Mouse (Mus musculus) limb, embryonic 14.5 days (tissue): ENCODE results near the gene Gfy. TPM values are rescaled to one million over a fixed set of nuclear protein-coding genes. Genes with fewer than 3 reads are reported as not detected.
A peak's percentile ranks its signal among the peaks of the same experiment; 100 is the strongest.

ENCODE experiments used
- ATAC-seq: fragments of 200-750 bp; cut with Nextera tagmentation; 2 replicates; pipeline ENCODE4 v1.8.0; 2017; ENCODE audit warnings: low read depth, moderate number of reproducible peaks, moderate TSS enrichment; ENCODE audit not compliant: low FRiP score
- DNase-seq: peaks from one replicate; pipeline ENCODE4 v3.0.0-alpha.2; 2015; ENCODE audit warnings: low spot score
- H3K27ac ChIP-seq: fragments of 300-500 bp; sonication (generic); replicated peaks from 2 replicates; pipeline ENCODE4 v1.5.1; 2014; ENCODE audit warnings: low read depth, mild to moderate bottlenecking, low read length, moderate library complexity, mixed read lengths
- H3K27me3 ChIP-seq: fragments of 300-500 bp; sonication (generic); 2 replicates; pipeline ENCODE4 v1.6.1; 2014; ENCODE audit warnings: low read length, mixed read lengths; ENCODE audit not compliant: control insufficient read depth, insufficient read depth
- H3K36me3 ChIP-seq: fragments of 300-500 bp; sonication (generic); 2 replicates; pipeline ENCODE4 v1.6.1; 2014; ENCODE audit warnings: mild to moderate bottlenecking, low read length, moderate library complexity, mixed read lengths; ENCODE audit not compliant: control insufficient read depth, insufficient read depth
- H3K4me1 ChIP-seq: fragments of 300-500 bp; sonication (generic); 2 replicates; pipeline ENCODE4 v1.6.1; 2014; ENCODE audit warnings: antibody characterized with exemption, low read length, mixed read lengths; ENCODE audit not compliant: control insufficient read depth, insufficient read depth
- H3K4me2 ChIP-seq: fragments of 300-500 bp; sonication (generic); replicated peaks from 2 replicates; pipeline ENCODE4 v1.6.1; 2014; ENCODE audit warnings: low read depth, mild to moderate bottlenecking, low read length, moderate library complexity; ENCODE audit not compliant: severe bottlenecking
- H3K4me3 ChIP-seq: fragments of 300-500 bp; sonication (generic); replicated peaks from 2 replicates; pipeline ENCODE4 v1.5.1; 2014; ENCODE audit warnings: low read length
- H3K9ac ChIP-seq: fragments of 300-500 bp; sonication (generic); 2 replicates; pipeline ENCODE4 v1.6.1; 2014; ENCODE audit warnings: mild to moderate bottlenecking, low read depth, low read length, moderate library complexity; ENCODE audit not compliant: severe bottlenecking
- H3K9me3 ChIP-seq: fragments of 300-500 bp; sonication (generic); 2 replicates; pipeline ENCODE4 v1.6.1; 2016; ENCODE audit warnings: low read length; ENCODE audit not compliant: control insufficient read depth
- POLR2A ChIP-seq: fragments of 200-500 bp; IDR thresholded peaks from 2 replicates; pipeline ENCODE4 v1.8.0; 2012; ENCODE audit warnings: inconsistent platforms, mild to moderate bottlenecking, moderate library complexity, borderline replicate concordance; ENCODE audit not compliant: insufficient read depth, insufficient read length; ENCODE audit errors: extremely low read depth
- WGBS: fragments of 180-500 bp; shearing (Covaris S2); extraction: QIAGEN DNeasy Blood & Tissue Kit; methylation state at CpG from one replicate; pipeline ENCODE4 v1.1.7; 2014; 5-methylcytosine and 5-hydroxymethylcytosine counted together
- polyA plus RNA-seq, 2 experiments: library from polyadenylated mRNA; depleted of rRNA in 1 of 2; stranded (reverse) in 1 of 2; unstranded in 1 of 2; fragments of >200 nt; fragmentation: Nextera tagmentation in 1 of 2; extraction: Ambion mirVana in 1 of 2; gene quantifications; 2 replicates each; pipeline versions ENCODE4 v1.2.1 to v1.2.3; 2012 to 2014

Gene Gfy
- polyA plus RNA-seq, 2 experiments: 0.09 TPM; not detected in 1

DNA sequence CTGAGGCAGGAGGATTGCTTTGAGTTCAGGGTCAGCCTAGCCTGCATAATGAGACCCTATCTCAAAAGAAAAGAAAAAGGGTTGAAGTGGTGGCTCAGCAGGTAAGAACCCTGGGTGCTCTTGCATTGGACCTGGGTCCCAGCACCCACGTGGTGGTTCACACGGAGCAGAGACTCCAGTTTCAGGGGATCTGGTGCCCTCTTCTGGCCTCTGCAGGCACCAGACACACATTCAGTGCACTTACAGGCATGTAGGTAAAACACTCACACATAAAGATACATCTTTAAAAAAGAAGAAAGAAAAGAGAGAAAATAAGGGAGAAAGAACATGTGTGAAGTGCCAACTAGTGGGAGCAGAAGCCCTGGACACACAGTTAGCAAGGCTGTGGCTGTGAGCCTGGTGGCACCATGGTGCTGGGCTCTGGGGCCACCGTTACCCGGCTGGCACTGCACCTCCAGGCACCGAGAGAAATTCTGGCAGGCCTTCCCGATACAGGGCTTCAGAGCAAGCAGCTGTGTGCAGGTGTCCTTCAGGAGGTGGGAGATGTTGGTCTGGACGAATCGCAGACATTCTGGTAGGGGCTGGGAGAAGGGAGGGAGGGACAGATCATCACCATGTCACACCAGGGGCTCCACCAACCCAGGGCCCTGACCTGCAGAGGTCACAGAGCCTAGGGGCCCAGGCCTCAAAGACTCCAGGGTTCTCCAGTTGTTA is 45.8 kb downstream of the Gfy start:
- Histone ChIP-seq H3K9me3 (no peaks in the 10 kb centered on the region), H3K36me3 (no peaks in the 10 kb centered on the region), H3K4me2 (no peak overlapping the region), H3K27ac (no peak overlapping the region), H3K4me1 (peaks cover 5% of the 10 kb centered on the region; the same call in 1 of the 2 replicates), H3K27me3 (0 out of 2 replicates have a peak, but pooled peaks cover 4% of the 10 kb centered on the region), H3K9ac (no peak overlapping the region), H3K4me3 (no peak overlapping the region)
- no peak for ATAC-seq
- WGBS: 77% methylated on average over 8 of the region's 8 CpGs
- TF ChIP-seq POLR2A: no peak
- DNase-seq: no peak

- Histone ChIP-seq H3K4me2 (no peak overlapping the region), H3K4me1 (peaks cover 12% of the 10 kb centered on the region), H3K36me3 (peaks cover 7% of the 10 kb centered on the region), H3K9ac (no peak overlapping the region), H3K27me3 (0 out of 2 replicates have a peak, but pooled peaks cover 4% of the 10 kb centered on the region), H3K9me3 (no peaks in the 10 kb centered on the region), H3K27ac (no peak overlapping the region), H3K4me3 (no peak overlapping the region)
- no peak for TF ChIP-seq POLR2A
- ATAC-seq: no peak
- DNase-seq: no peak
- WGBS: 82% methylated on average over 11 of the region's 11 CpGs
These were observed 47.5 kb downstream of the Gfy start for GRCm38 (mm10) chr7:45131850-45132249.

DNA sequence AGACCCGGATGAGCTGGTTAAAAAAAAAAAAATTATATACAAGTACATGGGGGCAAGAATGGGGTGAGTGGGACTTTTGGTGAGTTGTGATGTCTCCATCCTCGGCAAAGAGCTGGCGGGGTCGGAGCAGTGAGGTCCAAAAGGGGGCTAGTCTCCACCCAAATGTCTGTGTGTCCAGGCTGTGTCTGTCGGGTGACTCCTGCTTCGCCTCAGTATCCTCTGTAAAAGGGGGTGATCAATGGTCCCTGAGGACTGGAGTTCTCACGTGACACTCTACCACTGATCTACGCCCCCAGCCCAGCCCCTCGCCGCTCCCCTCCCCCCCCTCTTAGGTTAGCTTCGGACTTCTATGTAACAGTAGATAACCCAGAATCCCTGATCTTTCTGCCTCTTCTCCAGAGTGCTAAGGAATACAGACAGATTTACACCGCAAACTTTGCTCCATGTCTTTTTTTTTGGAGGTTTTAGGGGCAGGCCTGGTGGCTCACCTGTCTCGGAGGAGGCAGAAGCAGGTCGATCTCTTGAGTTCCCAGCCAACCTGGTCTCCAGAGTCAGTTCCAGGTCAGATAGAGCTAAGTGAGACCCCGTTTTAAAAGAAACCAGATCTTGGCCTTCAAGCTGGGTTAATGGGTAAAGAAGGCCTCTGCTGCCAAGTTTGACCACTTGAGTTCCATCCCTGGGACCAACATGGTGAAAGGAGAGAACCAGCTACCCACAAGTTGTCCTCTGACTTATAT is 49.4 kb downstream of the Gfy start:
- DNase-seq (no peak), ATAC-seq (no peak)
- Histone ChIP-seq H3K27me3 (no peaks in the 10 kb centered on the region), H3K36me3 (peaks cover 26% of the 10 kb centered on the region), H3K27ac (peak overlapping the region; percentile 80; the same call in 1 of the 2 replicates), H3K4me1 (peaks cover 23% of the 10 kb centered on the region), H3K9me3 (no peaks in the 10 kb centered on the region), H3K4me3 (peak overlapping the region; percentile 96), H3K4me2 (peak overlapping the region; percentile 57), H3K9ac (peak overlapping the region; percentile 59)
- TF ChIP-seq POLR2A: no peak
- WGBS: 63% methylated on average over 12 of the region's 15 CpGs

DNA sequence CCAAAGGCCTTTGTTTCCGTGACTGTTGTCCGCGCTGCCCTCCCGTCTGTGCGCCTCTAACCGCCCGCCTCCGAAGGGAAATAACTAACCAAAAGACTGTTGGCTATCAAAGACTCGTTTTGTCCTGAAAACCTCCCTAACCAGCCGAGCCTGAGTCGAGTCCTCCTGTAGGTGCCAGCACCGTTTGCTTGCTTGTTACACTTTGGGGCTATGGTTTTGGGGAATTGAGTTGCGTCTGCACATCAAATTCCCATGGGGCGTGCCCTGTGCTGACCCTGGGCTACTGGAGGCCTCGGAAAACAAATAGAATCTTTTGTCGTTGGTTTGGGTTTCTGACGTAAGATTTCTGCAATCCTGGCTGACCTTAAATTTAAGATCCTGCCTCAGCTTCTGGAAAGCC is 50.1 kb downstream of the Gfy start:
- Histone ChIP-seq H3K4me2 (peak overlapping the region; percentile 57), H3K27me3 (no peaks in the 10 kb centered on the region), H3K27ac (peak overlapping the region; percentile 80), H3K36me3 (peaks cover 30% of the 10 kb centered on the region), H3K4me1 (peaks cover 26% of the 10 kb centered on the region), H3K4me3 (peak overlapping the region; percentile 96), H3K9me3 (no peaks in the 10 kb centered on the region), H3K9ac (peak overlapping the region; percentile 59)
- 2% methylated on average over 17 of the region's 17 CpGs for WGBS
- TF ChIP-seq POLR2A: no peak
- ATAC-seq: 0 out of 2 replicates have a peak, but pooled peaks have one; percentile 0
- no peak for DNase-seq

GRCm38 (mm10) chr7:45128624-45129246 is 50.6 kb downstream of the Gfy start, which contains the start of gene Rpl13a:
Rpl13a (minus strand) TSS chr7:45128761.
- Histone ChIP-seq H3K4me1 (peaks cover 26% of the 10 kb centered on the region), H3K27ac (peak within 1 kb of the TSS; percentile 91), H3K9me3 (no peaks in the 10 kb centered on the region), H3K27me3 (no peaks in the 10 kb centered on the region), H3K9ac (peak within 1 kb of the TSS; percentile 99), H3K4me3 (peak within 1 kb of the TSS; percentile 96), H3K36me3 (peaks cover 30% of the 10 kb centered on the region), H3K4me2 (peak within 1 kb of the TSS; percentile 90)
- peak; percentile 98 for TF ChIP-seq POLR2A
- peak; percentile 93 for ATAC-seq
- under 1% methylated on average over 39 of the region's 48 CpGs for WGBS
- DNase-seq: peak; percentile 99
